Mouse (Mus musculus) liver, adult 10 weeks (tissue): ENCODE data around the gene Zfp442. TPM values are rescaled to one million over a fixed set of nuclear protein-coding genes. Genes with fewer than 3 reads are reported as not detected.

Source experiments
- polyA plus RNA-seq: library from polyadenylated mRNA; stranded (reverse); fragments of 350-450 nt; fragmentation: Illumina TruSeq; extraction: RNeasy Lipid Tissue Mini Kit (QIAGEN cat#74804); gene quantifications from one replicate; pipeline ENCODE4 v1.2.3, GENCODE M21; 2014; ENCODE audit warnings: low read depth, low replicate concordance

Gene Zfp442
- 2.7 TPM for polyA plus RNA-seq

DNA sequence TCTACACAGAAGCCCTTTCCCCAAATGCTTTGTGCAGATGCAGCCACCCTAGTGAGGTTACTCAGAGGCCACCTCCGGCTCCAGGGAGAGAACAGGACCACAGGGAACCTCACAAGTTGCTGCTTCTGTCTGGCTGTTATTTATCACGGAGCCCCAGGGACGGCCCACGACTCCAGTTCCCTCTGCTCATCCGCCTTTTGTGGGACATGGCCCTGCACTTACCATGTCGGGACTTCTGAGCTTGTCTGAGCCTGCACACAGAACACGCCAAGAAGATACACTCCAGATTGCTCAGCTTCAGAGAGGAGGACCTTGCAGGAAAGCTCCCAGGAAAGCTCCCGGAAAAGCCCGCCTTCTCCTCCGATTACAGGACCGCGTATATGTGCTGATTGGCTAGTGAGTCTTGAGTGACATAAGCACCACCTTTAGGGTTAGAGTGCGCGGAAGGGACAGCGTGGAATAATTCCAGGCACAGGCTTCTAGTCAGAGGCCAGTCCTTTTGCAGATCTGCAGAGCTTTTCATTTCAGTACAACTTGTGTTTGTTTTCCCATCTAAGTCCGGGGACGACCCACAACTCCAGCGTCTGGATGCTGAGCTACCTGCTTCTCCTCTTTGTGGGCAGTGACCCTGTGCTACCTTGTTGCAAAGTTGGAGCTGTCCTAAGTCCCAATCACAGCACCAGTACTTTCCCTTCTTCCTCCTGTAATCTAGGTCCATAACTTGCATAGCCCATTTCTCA lies at the start of gene Zfp442:
Gene Zfp442 (minus strand): TSS at position 307 of the 740 bp plus-strand sequence.

DNA sequence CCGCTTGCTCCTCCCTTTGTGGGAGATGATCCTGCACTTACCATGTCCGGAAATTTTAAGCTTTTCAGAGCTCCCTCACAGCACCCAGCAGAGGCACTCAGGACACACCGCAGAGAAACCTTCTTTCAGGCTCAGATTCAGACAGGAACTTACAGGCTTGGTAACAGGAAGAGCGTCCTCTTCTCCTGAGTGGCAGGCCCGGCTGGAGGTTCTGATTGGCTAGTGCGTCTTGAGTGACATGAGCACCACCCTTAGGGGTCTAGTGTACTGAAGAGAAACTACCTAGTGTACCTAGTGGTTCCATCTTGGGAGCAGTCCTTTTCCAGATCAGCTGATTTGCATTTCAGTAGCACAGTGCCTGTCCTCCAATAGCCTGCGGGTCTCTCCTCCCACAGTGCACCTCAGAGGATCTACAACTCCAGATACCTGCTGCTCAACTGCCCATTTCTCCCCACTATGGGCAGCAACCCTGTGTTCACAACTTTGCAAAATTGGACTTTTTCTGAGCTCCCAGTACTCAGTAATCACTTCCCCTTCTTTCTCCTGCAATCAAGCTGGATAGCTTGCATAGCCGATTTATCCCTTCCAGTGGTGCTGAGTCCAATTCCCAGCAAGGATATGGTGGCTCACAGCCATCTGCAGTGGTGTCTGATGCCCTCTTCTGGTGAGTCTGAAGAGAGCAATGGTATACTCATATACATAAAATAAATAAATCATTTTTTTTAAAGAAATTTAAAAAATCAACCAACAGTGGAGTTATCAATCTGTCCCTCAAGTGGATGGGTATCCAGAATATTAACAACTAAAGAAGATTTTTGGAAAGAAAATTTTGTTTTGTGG lies 33.9 kb upstream of the Zfp442 start, which contains the start of gene Zfp345:
Gene Zfp345 (minus strand): TSS at position 153 of the 840 bp plus-strand sequence.

DNA sequence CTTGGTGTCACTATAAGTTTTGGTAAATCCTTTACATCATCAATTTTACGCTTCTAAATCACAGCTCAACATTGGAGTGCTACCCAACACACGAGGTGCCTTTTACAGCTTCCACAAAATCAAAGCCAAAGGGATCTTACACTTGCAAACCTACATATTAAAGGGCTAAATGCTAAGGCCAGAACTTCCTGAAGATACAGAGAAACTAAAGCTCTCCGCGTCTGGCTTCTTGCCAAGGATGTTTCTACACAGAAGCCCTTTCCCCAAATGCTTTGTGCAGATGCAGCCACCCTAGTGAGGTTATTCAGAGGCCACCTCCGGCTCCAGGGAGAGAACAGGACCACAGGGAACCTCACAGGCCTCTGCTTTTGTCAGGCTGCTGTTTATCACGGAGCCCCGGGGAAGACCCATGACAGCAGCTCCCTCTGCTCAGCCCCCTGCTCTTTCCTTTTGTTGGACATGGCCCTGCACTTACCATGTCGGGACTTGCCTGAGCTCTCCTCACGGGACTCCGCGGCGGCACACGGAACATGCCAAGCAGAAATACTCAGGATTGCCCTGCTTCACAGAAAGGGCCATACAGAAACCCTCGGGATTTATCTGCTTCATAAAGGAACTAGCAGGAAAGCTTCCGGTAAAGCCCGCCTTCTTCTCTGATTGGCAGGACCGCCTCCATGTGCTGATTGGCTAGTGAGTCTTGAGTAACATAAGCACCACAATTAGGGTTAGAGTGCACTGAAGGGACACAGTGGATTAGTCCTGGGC lies 89.0 kb downstream of the Zfp442 start, which contains the start of gene 3300002I08Rik:
Gene 3300002I08Rik (minus strand): TSS at position 653 of the 765 bp plus-strand sequence.

Other genes with a start within 250 kb of the Zfp442 start
- 2.7 TPM for gene Zfp937, start 233.4 kb downstream of the Zfp442 start, polyA plus RNA-seq
- 3.3 TPM for gene Gm21994, start 195.9 kb downstream of the Zfp442 start, polyA plus RNA-seq
- gene Gm14124, start 194.0 kb downstream of the Zfp442 start, polyA plus RNA-seq, result not detected
- not detected for gene Gm10130, start 127.8 kb downstream of the Zfp442 start, polyA plus RNA-seq
- 2.3 TPM for gene 3300002I08Rik, start 88.7 kb downstream of the Zfp442 start, polyA plus RNA-seq
- not detected for gene Zfp345, start 33.6 kb upstream of the Zfp442 start, polyA plus RNA-seq
- not detected for gene Cst7, start 118.9 kb upstream of the Zfp442 start, polyA plus RNA-seq
- gene Apmap, start 157.1 kb upstream of the Zfp442 start, polyA plus RNA-seq, result 41.0 TPM
- 0.16 TPM for gene Acss1, start 217.0 kb upstream of the Zfp442 start, polyA plus RNA-seq
- gene Vsx1, start 237.9 kb upstream of the Zfp442 start, polyA plus RNA-seq, result not detected